Comparison of ENCODE assay signal across 8 mouse cellular contexts in the genomic region with DNA sequence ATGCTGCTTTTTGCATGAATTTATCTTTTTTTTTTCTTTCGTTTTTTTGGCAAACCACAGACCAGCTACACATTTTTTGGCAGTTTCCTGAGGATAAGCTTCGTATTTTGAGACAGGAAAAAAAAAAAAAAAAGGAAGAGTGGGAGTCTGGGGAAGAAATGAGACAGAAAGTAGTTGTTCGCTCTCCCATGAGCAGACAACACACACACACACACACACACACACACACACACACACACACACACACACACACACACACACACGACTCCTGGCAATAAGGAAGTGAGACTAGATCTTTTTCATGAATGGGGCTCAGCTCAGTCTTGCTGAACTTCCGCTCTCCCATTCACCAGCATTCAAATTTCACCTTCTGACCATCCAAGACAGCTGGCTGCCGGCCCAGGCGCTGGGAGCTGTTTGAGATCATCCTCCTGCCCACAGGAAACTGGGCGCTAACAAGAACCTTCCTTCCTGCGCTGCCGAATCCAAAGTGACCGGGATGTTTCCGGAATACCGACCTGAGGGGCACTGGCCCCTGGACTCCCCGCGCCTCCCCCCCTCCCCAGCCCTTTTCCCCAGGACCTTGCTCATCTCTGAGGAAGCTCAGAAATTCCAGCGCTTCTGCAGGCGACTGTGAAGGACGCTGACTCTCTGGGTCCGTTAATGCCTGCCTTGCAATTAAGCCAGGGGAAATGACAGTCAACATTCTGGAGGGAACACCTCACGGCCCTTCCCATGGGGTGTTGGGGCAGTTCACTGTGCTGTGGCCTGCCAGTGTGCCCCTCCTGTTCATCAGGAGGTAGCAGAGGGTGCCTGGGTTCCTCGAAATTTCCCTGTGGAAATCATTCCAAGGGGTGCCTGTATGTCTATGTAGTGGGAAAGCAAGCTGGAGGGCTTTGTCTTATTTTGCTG.
A peak's percentile ranks its signal among the peaks of the same experiment; 100 is the strongest.
DNase-seq lines count a peak whose midpoint lies in the region; ATAC-seq lines count a peak whose summit lies in the region.

No protein-coding gene starts in this region.

- intact Hi-C loops in left cerebral cortex, postnatal 14 days (cut with DNase I), result loop anchor here (5.0 kb wide), 1 partner anchor 119 kb away; no protein-coding TSS in a partner anchor

- H3K9me3 ChIP-seq in intestine, embryonic 16.5 days (ENCODE audit: control insufficient read depth, low read length), result no peaks in the 10 kb centered on the region

- H3K4me1 ChIP-seq in intestine, embryonic 16.5 days (ENCODE audit: control insufficient read depth, insufficient read depth, low read length), result peaks cover 34% of the 10 kb centered on the region

- H3K27ac ChIP-seq in intestine, embryonic 16.5 days (ENCODE audit: low read length), result peak overlapping the region; percentile 88

- peak; percentile 75 for DNase-seq in adrenal gland, adult 8-10 months
- peak; percentile 74 for DNase-seq in embryo, embryonic 11 days
- peak; percentile 53 to 77 for DNase-seq in gastrocnemius, postnatal 4 days (ENCODE audit: low spot score in 2 of 2)
- DNase-seq in left cerebral cortex, postnatal 14 days (ENCODE audit: low spot score in 2 of 2), result peak; percentile 68 to 80
- peak; percentile 63 for DNase-seq in right cerebral cortex, postnatal 14 days

- H3K4me2 ChIP-seq in intestine, embryonic 16.5 days (ENCODE audit: low read depth, low read length), result peak overlapping the region; percentile 72

- H3K9ac ChIP-seq in intestine, embryonic 16.5 days (ENCODE audit: low read depth, low read length), result peak overlapping the region; percentile 69

- peak overlapping the region; percentile 45 for H3K4me3 ChIP-seq in intestine, embryonic 16.5 days (ENCODE audit: low read length)

- ATAC-seq in intestine, embryonic 16.5 days, result peak; percentile 62
- ATAC-seq in megakaryocyte progenitor cell, adult 5-6 weeks (replicated peaks; ENCODE audit: poor library complexity), result peak; percentile 61
- ATAC-seq in erythroblast, adult 5-6 weeks (replicated peaks; ENCODE audit: low FRiP score, poor library complexity, severe bottlenecking), result no peak

- 4% methylated on average over 21 of the region's 21 CpGs for WGBS in intestine, embryonic 16.5 days

- H3K36me3 ChIP-seq in intestine, embryonic 16.5 days (ENCODE audit: control insufficient read depth, insufficient read depth, low read length), result no peaks in the 10 kb centered on the region

- no peaks in the 10 kb centered on the region for H3K27me3 ChIP-seq in intestine, embryonic 16.5 days (replicated peaks; ENCODE audit: control insufficient read depth, insufficient read depth, low read length)
